ENCODE assay signal across 12 mouse cellular contexts in the genomic region with DNA sequence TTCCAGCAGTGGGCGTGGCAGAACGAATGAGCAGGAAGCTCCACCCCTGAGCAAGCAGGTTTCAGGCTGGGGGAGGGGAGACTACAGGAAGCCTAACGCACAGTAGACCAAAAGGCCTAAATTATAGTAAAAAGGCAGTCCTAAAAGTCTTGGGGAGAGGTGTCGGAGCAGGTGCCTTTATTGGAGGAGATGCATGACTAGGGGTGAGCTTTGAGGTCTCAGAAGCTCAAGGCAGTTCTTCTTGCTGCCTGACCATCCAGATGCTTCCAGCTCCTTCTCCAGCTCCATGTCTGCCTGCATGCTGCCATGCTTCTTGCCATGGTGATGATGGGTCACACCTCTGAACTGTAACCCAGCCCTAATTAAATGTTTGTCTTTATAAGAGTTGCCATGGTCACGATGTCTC. TPM values are rescaled to one million over a fixed set of nuclear protein-coding genes. Genes with fewer than 3 reads are reported as not detected.
DNase-seq lines count a peak whose midpoint lies in the region; ATAC-seq and TF ChIP-seq lines count a peak whose summit lies in the region.
"Had no signal": no experiment of that assay in that cellular context is flagged by ENCODE, and none has a peak within 500 bp of the region (broad histone marks: within the 10 kb centered on the region; RNA-seq: fewer than 3 reads in every experiment).

No protein-coding gene starts in this region.

- no peak for TF ChIP-seq POLR2A in ES-Bruce4 (IDR thresholded peaks at IDR 0.05; ENCODE audit: insufficient read depth, low read length)
- TF ChIP-seq POLR2A in limb, embryonic 14.5 days (IDR thresholded peaks at IDR 0.05; ENCODE audit: borderline replicate concordance, extremely low read depth, insufficient read depth, insufficient read length) = no peak

- no peak for TF ChIP-seq EP300 in ES-Bruce4 (IDR thresholded peaks at IDR 0.05; ENCODE audit: insufficient read depth, low read depth, low read length)

- H3K9me3 ChIP-seq in kidney, embryonic 15.5 days (replicated peaks) = no peaks in the 10 kb centered on the region
- peaks cover 16% of the 10 kb centered on the region for H3K9me3 ChIP-seq in ES-Bruce4 (replicated peaks; ENCODE audit: control insufficient read depth, insufficient read depth, low read length, poor library complexity, severe bottlenecking)
- H3K9me3 ChIP-seq in limb, embryonic 14.5 days (ENCODE audit: control insufficient read depth, low read length) = no peaks in the 10 kb centered on the region
- H3K9me3 ChIP-seq: limb, embryonic 12.5 days had no signal

- H3K9ac ChIP-seq in kidney, embryonic 15.5 days = no peak overlapping the region
- no peak overlapping the region for H3K9ac ChIP-seq in ES-Bruce4 (ENCODE audit: low read depth, poor library complexity, severe bottlenecking)
- no peak overlapping the region for H3K9ac ChIP-seq in limb, embryonic 14.5 days (ENCODE audit: low read depth, low read length, severe bottlenecking)
- H3K9ac ChIP-seq: limb, embryonic 12.5 days; midbrain, embryonic 12.5 days had no signal

- no peak for TF ChIP-seq CTCF in ES-Bruce4 (IDR thresholded peaks at IDR 0.05; ENCODE audit: low read depth, low read length)

- WGBS in kidney, embryonic 15.5 days = 58% methylated on average over 5 of the region's 5 CpGs
- WGBS in limb, embryonic 14.5 days = 74% methylated on average over 5 of the region's 5 CpGs

- H3K27me3 ChIP-seq in kidney, embryonic 15.5 days = no peaks in the 10 kb centered on the region
- no peaks in the 10 kb centered on the region for H3K27me3 ChIP-seq in ES-Bruce4 (ENCODE audit: control insufficient read depth, insufficient read depth, low read length, poor library complexity, severe bottlenecking)
- no peaks in the 10 kb centered on the region for H3K27me3 ChIP-seq in limb, embryonic 14.5 days (ENCODE audit: control insufficient read depth, insufficient read depth, low read length)
- H3K27me3 ChIP-seq: limb, embryonic 12.5 days; midbrain, embryonic 12.5 days had no signal

- no peaks in the 10 kb centered on the region for H3K4me1 ChIP-seq in kidney, embryonic 15.5 days
- no peaks in the 10 kb centered on the region for H3K4me1 ChIP-seq in ES-Bruce4 (ENCODE audit: control insufficient read depth, insufficient read depth, low read length)
- H3K4me1 ChIP-seq in limb, embryonic 14.5 days (ENCODE audit: control insufficient read depth, insufficient read depth, low read length) = no peaks in the 10 kb centered on the region
- H3K4me1 ChIP-seq: limb, embryonic 12.5 days; midbrain, embryonic 12.5 days had no signal

- H3K4me3 ChIP-seq in kidney, embryonic 15.5 days (replicated peaks) = no peak overlapping the region
- peak overlapping the region; percentile 12 for H3K4me3 ChIP-seq in ES-Bruce4 (ENCODE audit: low read depth, low read length)
- H3K4me3 ChIP-seq in limb, embryonic 14.5 days (replicated peaks; ENCODE audit: low read length) = no peak overlapping the region
- H3K4me3 ChIP-seq: limb, embryonic 12.5 days; midbrain, embryonic 12.5 days had no signal

- no peak overlapping the region for H3K4me2 ChIP-seq in kidney, embryonic 15.5 days
- no peak overlapping the region for H3K4me2 ChIP-seq in limb, embryonic 14.5 days (replicated peaks; ENCODE audit: low read depth, low read length, severe bottlenecking)
- H3K4me2 ChIP-seq: limb, embryonic 12.5 days; midbrain, embryonic 12.5 days had no signal

- no peaks in the 10 kb centered on the region for H3K36me3 ChIP-seq in kidney, embryonic 15.5 days
- H3K36me3 ChIP-seq in ES-Bruce4 (ENCODE audit: control insufficient read depth, insufficient read depth, low read length, poor library complexity, severe bottlenecking) = no peaks in the 10 kb centered on the region
- H3K36me3 ChIP-seq in limb, embryonic 14.5 days (ENCODE audit: control insufficient read depth, insufficient read depth, low read length) = no peaks in the 10 kb centered on the region
- H3K36me3 ChIP-seq: limb, embryonic 12.5 days; midbrain, embryonic 12.5 days had no signal

- no peak for DNase-seq in kidney, adult 11 months
- DNase-seq in R1 (ENCODE audit: low read depth, low spot score) = peak; percentile 87
- no peak for DNase-seq in limb, embryonic 14.5 days (ENCODE audit: low spot score)
- no peak for DNase-seq in spleen, postnatal 14 days (ENCODE audit: low spot score in 2 of 2)
- no peak for DNase-seq in adrenal gland, adult 2 months
- DNase-seq: cerebellum, postnatal 36 days; gastrocnemius, postnatal 10 days; right cerebral cortex, postnatal 14 days had no signal

- H3K27ac ChIP-seq in kidney, embryonic 15.5 days = no peak overlapping the region
- H3K27ac ChIP-seq in ES-Bruce4 (ENCODE audit: insufficient read depth, low read length) = peak overlapping the region; percentile 10; the same call in 1 of the 2 replicates
- no peak overlapping the region for H3K27ac ChIP-seq in limb, embryonic 14.5 days (replicated peaks; ENCODE audit: low read depth, low read length)
- H3K27ac ChIP-seq: limb, embryonic 12.5 days; midbrain, embryonic 12.5 days had no signal

- ATAC-seq in kidney, embryonic 15.5 days (replicated peaks; ENCODE audit: low FRiP score) = peak; percentile 54
- ATAC-seq in limb, embryonic 14.5 days (ENCODE audit: low FRiP score, low read depth) = 0 out of 2 replicates have a peak, but pooled peaks have one; percentile 19

RNA-seq across cellular contexts. Expression of a gene that starts 31.8 kb away (rescaled TPM):
- polyA plus RNA-seq in kidney, embryonic 15.5 days (2015; fragmentation: Nextera tagmentation; extraction: Ambion mirVana) = 35.6 and 37.9 TPM in 2 replicates
- 51.9 and 52.5 TPM in 2 replicates for polyA plus RNA-seq in ES-Bruce4 (2011; ENCODE audit: insufficient read depth, insufficient read length, low read depth, missing spikeins)
- polyA plus RNA-seq in limb, embryonic 14.5 days (2012; rRNA removed) = 41.2 and 42.8 TPM in 2 replicates
- 41.7 and 45.3 TPM in 2 replicates for polyA plus RNA-seq in limb, embryonic 14.5 days (2014; fragmentation: Nextera tagmentation; extraction: Ambion mirVana)
- total RNA-seq in adrenal gland, adult 2 months (2021) = 10 to 100 TPM; 39.8 to 46.1 TPM
- polyA plus RNA-seq in adrenal gland, adult 2 months (2012; rRNA removed) = 9.0 and 19.5 TPM in 2 replicates

RNA-seq across cellular contexts. Expression of a gene that starts 41.3 kb away (rescaled TPM):
- polyA plus RNA-seq in kidney, embryonic 15.5 days (2015; fragmentation: Nextera tagmentation; extraction: Ambion mirVana) = 93.6 and 94.8 TPM in 2 replicates
- polyA plus RNA-seq in ES-Bruce4 (2011; ENCODE audit: insufficient read depth, insufficient read length, low read depth, missing spikeins) = 60.2 and 62.0 TPM in 2 replicates
- polyA plus RNA-seq in limb, embryonic 14.5 days (2012; rRNA removed) = 67.0 and 68.8 TPM in 2 replicates
- 122 and 133 TPM in 2 replicates for polyA plus RNA-seq in limb, embryonic 14.5 days (2014; fragmentation: Nextera tagmentation; extraction: Ambion mirVana)
- 100 to 1,000 TPM; 188 to 194 TPM for total RNA-seq in adrenal gland, adult 2 months (2021)
- polyA plus RNA-seq in adrenal gland, adult 2 months (2012; rRNA removed) = 84.6 and 132 TPM in 2 replicates
